In the genomic region with DNA sequence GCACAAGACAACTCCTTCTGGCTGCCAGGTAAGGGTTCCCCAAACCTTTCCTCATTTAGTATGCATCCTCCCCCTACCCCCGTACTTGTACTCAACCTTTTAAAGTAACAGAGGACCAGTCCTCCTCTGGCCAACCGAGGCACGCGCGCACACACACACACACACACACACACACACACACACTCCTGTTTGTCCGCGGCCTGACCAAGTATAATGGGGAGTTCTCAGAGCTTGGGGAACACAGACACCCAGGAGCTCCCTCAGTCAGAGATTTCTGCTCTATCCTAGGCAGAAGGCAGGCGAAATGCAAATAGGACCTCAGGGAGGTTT, we compare ENCODE assay signal across 10 mouse cellular contexts. TPM values are rescaled to one million over a fixed set of nuclear protein-coding genes. Genes with fewer than 3 reads are reported as not detected.
DNase-seq lines count a peak whose midpoint lies in the region; ATAC-seq and TF ChIP-seq lines count a peak whose summit lies in the region.
"Had no signal": no experiment of that assay in that cellular context is flagged by ENCODE, and none has a peak within 500 bp of the region (broad histone marks: within the 10 kb centered on the region; RNA-seq: fewer than 3 reads in every experiment).

No protein-coding gene starts in this region.

- 16% methylated on average over 8 of the region's 8 CpGs for whole genome bisulfite sequencing in heart, embryonic 15.5 days
- 8% methylated on average over 8 of the region's 8 CpGs for WGBS in hindbrain, embryonic 13.5 days
- WGBS in midbrain, embryonic 11.5 days = 9% methylated on average over 8 of the region's 8 CpGs

- H3K27me3 ChIP-seq in heart, embryonic 15.5 days = peaks cover 12% of the 10 kb centered on the region; the same call in 1 of the 2 replicates
- peaks cover 58% of the 10 kb centered on the region for H3K27me3 ChIP-seq in hindbrain, embryonic 13.5 days
- H3K27me3 ChIP-seq in midbrain, embryonic 11.5 days (ENCODE audit: control insufficient read depth, insufficient read depth, low read length) = peaks cover 10% of the 10 kb centered on the region

- H3K9ac ChIP-seq in heart, embryonic 15.5 days = peak overlapping the region; percentile 59
- H3K9ac ChIP-seq in hindbrain, embryonic 13.5 days = peak overlapping the region; percentile 76
- peak overlapping the region; percentile 73 for H3K9ac ChIP-seq in midbrain, embryonic 11.5 days (ENCODE audit: low read length)

- no peaks in the 10 kb centered on the region for H3K36me3 ChIP-seq in heart, embryonic 15.5 days
- no peaks in the 10 kb centered on the region for H3K36me3 ChIP-seq in hindbrain, embryonic 13.5 days
- H3K36me3 ChIP-seq in midbrain, embryonic 11.5 days (ENCODE audit: control insufficient read depth, insufficient read depth, low read length) = no peaks in the 10 kb centered on the region

- peak overlapping the region; percentile 59 for H3K4me3 ChIP-seq in heart, embryonic 15.5 days
- peak overlapping the region; percentile 28; the same call in 1 of the 2 replicates for H3K4me3 ChIP-seq in cortical plate, adult 2 months (ENCODE audit: insufficient read depth, low read length)
- H3K4me3 ChIP-seq in hindbrain, embryonic 13.5 days = peak overlapping the region; percentile 52
- H3K4me3 ChIP-seq in midbrain, embryonic 11.5 days (ENCODE audit: low read depth, low read length) = peak overlapping the region; percentile 38

- H3K9me3 ChIP-seq in heart, embryonic 15.5 days (replicated peaks) = no peaks in the 10 kb centered on the region
- H3K9me3 ChIP-seq in hindbrain, embryonic 13.5 days = no peaks in the 10 kb centered on the region
- H3K9me3 ChIP-seq in midbrain, embryonic 11.5 days (ENCODE audit: control insufficient read depth, low read length) = no peaks in the 10 kb centered on the region

- no peak for ATAC-seq in heart, embryonic 15.5 days (replicated peaks; ENCODE audit: insufficient number of reproducible peaks, insufficient read depth, low FRiP score, low read depth)
- ATAC-seq in hindbrain, embryonic 13.5 days (ENCODE audit: low FRiP score) = peak; percentile 24; the same call in 1 of the 2 replicates
- peak; percentile 28 for ATAC-seq in midbrain, embryonic 11.5 days (ENCODE audit: low FRiP score)

- no peak overlapping the region for H3K27ac ChIP-seq in heart, embryonic 15.5 days
- no peak overlapping the region for H3K27ac ChIP-seq in cortical plate, adult 2 months (ENCODE audit: insufficient read depth, low read length)
- H3K27ac ChIP-seq in hindbrain, embryonic 13.5 days = no peak overlapping the region
- H3K27ac ChIP-seq in midbrain, embryonic 11.5 days (ENCODE audit: low read depth, low read length) = no peak overlapping the region

- TF ChIP-seq CTCF in cortical plate, adult 2 months (IDR thresholded peaks at IDR 0.05; ENCODE audit: extremely low read depth, insufficient read depth, low read length) = no peak

- intact Hi-C loops in left cerebral cortex, postnatal 14 days (cut with DNase I) = loop anchor here (5.0 to 10.0 kb wide), 5 partner anchors 154 to 836 kb away; no protein-coding TSS in a partner anchor

- H3K4me2 ChIP-seq in heart, embryonic 15.5 days = peak overlapping the region; percentile 97
- H3K4me2 ChIP-seq in hindbrain, embryonic 13.5 days = peak overlapping the region; percentile 96
- H3K4me2 ChIP-seq in midbrain, embryonic 11.5 days = peak overlapping the region; percentile 82

- no peak for TF ChIP-seq POLR2A in cortical plate, adult 2 months (IDR thresholded peaks at IDR 0.05; ENCODE audit: extremely low read depth, insufficient read depth, low read length)

- DNase-seq in heart, postnatal 4 days = no peak
- DNase-seq in midbrain, embryonic 11.5 days (ENCODE audit: low spot score, missing footprints) = peak; percentile 92
- no peak for DNase-seq in cerebellum, adult 11 months
- no peak for DNase-seq in spleen, postnatal 36 days (ENCODE audit: low spot score in 2 of 2)
- DNase-seq in left cerebral cortex, postnatal 14 days (ENCODE audit: low spot score in 2 of 2) = no peak

- H3K4me1 ChIP-seq in heart, embryonic 15.5 days (replicated peaks) = peaks cover 17% of the 10 kb centered on the region
- H3K4me1 ChIP-seq in cortical plate, adult 2 months (ENCODE audit: control insufficient read depth, insufficient read depth, low read length) = peaks cover 3% of the 10 kb centered on the region; the same call in 1 of the 2 replicates
- H3K4me1 ChIP-seq in hindbrain, embryonic 13.5 days (replicated peaks) = peaks cover 15% of the 10 kb centered on the region
- peaks cover 3% of the 10 kb centered on the region; the same call in 1 of the 2 replicates for H3K4me1 ChIP-seq in midbrain, embryonic 11.5 days (ENCODE audit: control insufficient read depth, insufficient read depth, low read length)

RNA-seq across cellular contexts. Expression of gene Kcnj1, which starts 36.4 kb away (rescaled TPM):
- 0.08 TPM in 1 of 2 replicates, not detected in the other for polyA plus RNA-seq in heart, embryonic 15.5 days (2015; fragmentation: Nextera tagmentation; extraction: Ambion mirVana)
- not detected for total RNA-seq in heart, postnatal 4 days (2021)
- polyA plus RNA-seq in cortical plate, adult 2 months (2012; rRNA removed) = not detected in 2 replicates
- polyA plus RNA-seq in hindbrain, embryonic 13.5 days (2015; fragmentation: Nextera tagmentation; extraction: Ambion mirVana) = not detected in 2 replicates
- not detected in 2 replicates for polyA plus RNA-seq in midbrain, embryonic 11.5 days (2014; fragmentation: Nextera tagmentation; extraction: Ambion mirVana)
- not detected for total RNA-seq in left cerebral cortex, postnatal 14 days (2021)
- total RNA-seq: gastrocnemius, adult 18-20 months; megakaryocyte progenitor cell, adult 5-6 weeks had no signal
